Mouse (Mus musculus) splenic B cell, adult 2 months (primary cell): ENCODE results near the gene Git2.

Experiments
- DNase-seq: peaks from one replicate; pipeline ENCODE4 v3.0.0-alpha.2; 2011; ENCODE audit warnings: low read depth, low spot score
- H3K27me3 ChIP-seq: 2 replicates; pipeline ENCODE4 v1.6.1; 2012; ENCODE audit warnings: mild to moderate bottlenecking, low read length, moderate library complexity, mixed read lengths; ENCODE audit not compliant: control insufficient read depth, poor library complexity, insufficient read depth, severe bottlenecking
- H3K36me3 ChIP-seq: 2 replicates; pipeline ENCODE4 v1.6.1; 2012; ENCODE audit warnings: mild to moderate bottlenecking, low read length, moderate library complexity, mixed read lengths; ENCODE audit not compliant: control insufficient read depth, poor library complexity, insufficient read depth, severe bottlenecking

Git2 gene

DNA sequence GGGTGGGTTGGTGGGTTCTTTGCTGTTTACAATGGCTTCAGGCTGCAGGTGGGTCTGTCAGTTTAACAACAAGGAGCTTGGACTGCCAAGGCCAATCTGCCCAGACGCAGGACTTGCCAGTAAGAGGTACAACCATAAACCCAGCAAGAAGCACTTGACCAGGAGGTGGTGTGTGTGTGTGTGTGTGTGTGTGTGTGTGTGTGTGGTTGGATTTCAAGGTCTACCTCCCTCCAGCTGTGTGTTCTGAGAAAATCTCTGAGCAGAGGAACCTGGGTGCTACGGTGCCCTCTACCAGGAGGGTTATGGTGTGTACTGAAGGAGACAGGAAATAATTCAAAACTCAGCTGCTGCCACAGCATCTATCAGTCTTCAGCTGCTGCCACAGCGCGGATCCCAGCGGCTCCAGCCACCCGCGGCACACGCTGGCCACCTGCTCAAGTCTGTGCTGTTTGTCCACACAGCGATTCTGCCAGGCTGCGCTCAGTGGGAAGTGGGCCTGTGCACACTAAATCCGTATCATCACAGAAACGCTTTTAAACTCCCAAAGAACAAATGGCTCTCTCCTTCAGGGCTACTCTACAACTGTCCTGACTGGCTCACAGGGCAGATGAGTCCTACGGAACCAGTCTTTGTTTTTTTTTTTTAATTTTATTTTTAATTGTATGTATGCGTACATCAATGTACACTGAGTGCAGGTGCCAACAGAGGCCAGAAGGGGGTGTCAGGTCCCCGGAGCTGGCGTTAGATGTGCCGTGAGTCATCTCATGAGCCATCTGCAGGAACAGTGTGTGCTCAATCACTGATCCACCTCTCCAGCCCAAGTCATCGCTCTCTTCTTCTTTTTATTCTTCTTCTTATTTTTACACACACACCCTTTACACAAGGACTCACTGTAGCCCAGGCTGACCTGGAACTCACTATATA is 10.2 kb downstream of the Git2 start:
- DNase-seq: peak; percentile 44
- Histone ChIP-seq H3K36me3 (peaks cover 25% of the 10 kb centered on the region), H3K27me3 (no peaks in the 10 kb centered on the region)

DNA sequence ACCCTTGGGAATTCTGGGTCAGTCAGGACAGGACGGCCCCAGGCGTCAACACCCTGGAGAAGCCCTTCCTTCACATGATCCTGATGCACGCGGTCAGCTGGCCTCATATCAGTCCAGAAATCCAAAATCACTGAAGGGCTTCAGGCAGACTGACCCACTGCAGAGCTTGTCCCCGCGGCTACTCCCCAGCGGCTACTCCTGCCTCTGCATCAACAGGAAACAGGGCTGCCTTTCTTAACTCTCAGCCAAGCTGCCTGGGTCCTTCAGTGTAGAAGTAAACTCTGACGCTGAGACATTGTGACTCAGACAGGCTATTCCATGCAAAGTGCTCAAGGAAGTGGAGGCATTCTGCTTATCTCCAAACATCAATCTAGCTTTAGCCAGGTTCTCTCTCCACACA is 13.3 kb downstream of the Git2 start:
- DNase-seq: no peak
- peaks cover 27% of the 10 kb centered on the region for H3K36me3 ChIP-seq

DNA sequence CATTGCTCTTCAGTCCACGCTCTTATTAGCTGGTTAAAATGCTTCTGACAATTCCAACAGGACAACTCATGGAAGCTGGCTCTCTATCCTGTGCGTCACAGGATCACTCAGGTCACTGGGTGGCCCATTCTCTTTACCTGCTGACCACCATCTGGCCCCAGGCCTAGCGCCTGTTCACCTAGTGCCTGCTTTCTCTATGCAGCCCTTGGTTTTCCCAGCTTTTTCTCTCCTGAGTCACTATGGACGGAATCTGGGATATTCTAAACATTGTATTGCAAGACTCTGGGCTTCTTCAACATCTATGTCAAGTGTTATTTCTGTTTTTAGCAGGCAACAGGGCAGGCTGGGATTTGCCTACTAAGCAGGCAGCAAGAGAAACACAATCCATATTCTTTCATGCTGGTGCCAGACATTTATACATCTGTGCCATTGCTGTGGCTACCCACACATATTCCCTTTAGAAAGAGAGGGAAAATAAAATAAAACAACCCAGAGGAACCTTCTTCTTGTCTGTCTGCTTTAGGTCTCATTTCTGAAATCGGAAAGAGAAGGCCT is 15.7 kb downstream of the Git2 start:
- Histone ChIP-seq H3K27me3 (no peaks in the 10 kb centered on the region), H3K36me3 (peaks cover 30% of the 10 kb centered on the region)
- no peak for DNase-seq

More for the DNA sequence above, 13.3 kb downstream of the Git2 start:
- no peaks in the 10 kb centered on the region for H3K27me3 ChIP-seq

- Histone ChIP-seq H3K27me3 (no peaks in the 10 kb centered on the region), H3K36me3 (peaks cover 23% of the 10 kb centered on the region)
- no peak for DNase-seq
These were observed 21.9 kb downstream of the Git2 start for GRCm38 (mm10) chr5:114753384-114753783.

- peaks cover 23% of the 10 kb centered on the region for H3K36me3 ChIP-seq
- DNase-seq: no peak
- H3K27me3 ChIP-seq: no peaks in the 10 kb centered on the region
These were observed 22.9 kb downstream of the Git2 start for GRCm38 (mm10) chr5:114752397-114752796.

DNA sequence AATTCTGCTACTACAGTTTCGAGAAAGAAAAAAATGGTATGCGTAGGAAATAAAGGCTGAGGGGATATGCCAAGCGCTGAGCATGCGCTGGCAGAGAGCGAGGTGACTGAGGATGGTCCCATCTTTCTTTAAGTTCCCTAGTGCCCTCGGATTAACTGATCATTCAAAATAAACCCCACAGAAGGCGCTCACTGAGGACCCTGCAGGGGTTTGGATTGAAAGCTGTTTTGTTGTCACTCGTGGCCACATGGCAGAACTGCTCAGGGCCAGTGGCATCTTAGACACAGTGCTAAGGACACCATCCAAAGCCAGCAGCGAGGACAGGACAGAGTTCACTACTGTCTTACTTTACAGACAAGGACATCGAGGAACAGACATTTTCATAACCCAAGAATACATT is 25.0 kb downstream of the Git2 start:
- no peaks in the 10 kb centered on the region for H3K27me3 ChIP-seq
- DNase-seq: no peak

DNA sequence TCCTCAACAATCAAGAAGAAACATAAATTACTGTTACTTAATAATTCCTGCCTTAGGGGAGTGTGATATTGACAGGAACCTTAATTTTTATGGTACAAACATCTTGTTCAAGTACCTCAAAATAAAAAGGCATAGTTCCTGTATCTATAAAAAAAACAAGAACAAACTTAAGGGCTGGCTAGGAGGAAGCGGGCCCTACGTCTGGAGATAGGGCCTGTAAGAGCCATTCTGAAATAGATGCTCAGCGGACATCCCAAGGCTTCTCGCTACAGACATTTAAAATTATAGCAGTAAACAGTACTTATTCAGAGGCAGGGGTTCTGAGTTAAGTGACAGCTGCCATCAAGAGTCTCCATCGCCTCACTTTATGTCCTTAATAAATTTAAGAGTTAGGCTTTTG is 27.8 kb downstream of the Git2 start:
- H3K36me3 ChIP-seq: peaks cover 18% of the 10 kb centered on the region
- no peaks in the 10 kb centered on the region for H3K27me3 ChIP-seq
- DNase-seq: peak; percentile 49

More for the DNA sequence above, 25.0 kb downstream of the Git2 start:
- peaks cover 20% of the 10 kb centered on the region for H3K36me3 ChIP-seq

DNA sequence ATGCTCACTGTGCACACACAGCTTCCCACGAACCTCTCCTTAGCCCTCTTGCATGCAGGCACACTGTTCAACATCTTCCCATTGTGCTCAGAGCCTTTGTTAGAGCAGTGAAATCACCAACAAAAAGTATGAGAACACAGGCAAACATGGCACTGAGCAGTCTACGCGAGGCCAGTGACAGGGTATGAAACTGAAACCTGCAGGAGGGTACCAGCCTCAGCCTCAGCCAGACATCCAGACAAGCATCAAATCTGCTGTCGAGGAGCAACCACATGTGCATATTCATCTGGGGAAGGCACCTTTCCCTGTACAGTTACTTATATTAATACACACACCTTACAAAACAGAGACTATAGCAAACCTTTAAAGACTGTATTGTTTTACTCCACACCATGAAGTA is 28.4 kb downstream of the Git2 start:
- peak; percentile 35 for DNase-seq

GRCm38 (mm10) chr5:114745581-114745980 is 29.7 kb downstream of the Git2 start:
- Histone ChIP-seq H3K27me3 (no peaks in the 10 kb centered on the region), H3K36me3 (peaks cover 26% of the 10 kb centered on the region)
- DNase-seq: peak; percentile 15

More for the DNA sequence above, 28.4 kb downstream of the Git2 start:
- H3K36me3 ChIP-seq: peaks cover 20% of the 10 kb centered on the region
- H3K27me3 ChIP-seq: no peaks in the 10 kb centered on the region

DNA sequence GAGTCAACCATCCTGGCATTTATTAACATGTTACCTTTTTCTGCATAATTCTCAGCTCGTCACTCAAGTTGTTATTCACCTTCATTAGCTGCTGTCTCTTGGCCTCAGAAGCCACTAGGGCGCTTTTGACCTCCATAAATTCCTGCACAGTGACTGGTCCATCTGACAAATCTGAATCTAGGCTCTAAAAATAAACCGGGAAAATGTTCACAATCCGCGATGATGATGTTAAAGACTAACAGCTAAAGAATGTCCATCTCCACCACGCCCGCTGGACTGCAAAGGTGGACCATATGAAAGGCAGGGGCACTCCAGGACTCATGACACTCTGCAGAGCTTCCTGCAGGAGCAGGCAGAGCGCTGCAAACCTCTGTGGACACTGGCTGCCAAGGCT is 31.6 kb downstream of the Git2 start:
- DNase-seq: no peak
- no peaks in the 10 kb centered on the region for H3K27me3 ChIP-seq
- H3K36me3 ChIP-seq: peaks cover 38% of the 10 kb centered on the region

DNA sequence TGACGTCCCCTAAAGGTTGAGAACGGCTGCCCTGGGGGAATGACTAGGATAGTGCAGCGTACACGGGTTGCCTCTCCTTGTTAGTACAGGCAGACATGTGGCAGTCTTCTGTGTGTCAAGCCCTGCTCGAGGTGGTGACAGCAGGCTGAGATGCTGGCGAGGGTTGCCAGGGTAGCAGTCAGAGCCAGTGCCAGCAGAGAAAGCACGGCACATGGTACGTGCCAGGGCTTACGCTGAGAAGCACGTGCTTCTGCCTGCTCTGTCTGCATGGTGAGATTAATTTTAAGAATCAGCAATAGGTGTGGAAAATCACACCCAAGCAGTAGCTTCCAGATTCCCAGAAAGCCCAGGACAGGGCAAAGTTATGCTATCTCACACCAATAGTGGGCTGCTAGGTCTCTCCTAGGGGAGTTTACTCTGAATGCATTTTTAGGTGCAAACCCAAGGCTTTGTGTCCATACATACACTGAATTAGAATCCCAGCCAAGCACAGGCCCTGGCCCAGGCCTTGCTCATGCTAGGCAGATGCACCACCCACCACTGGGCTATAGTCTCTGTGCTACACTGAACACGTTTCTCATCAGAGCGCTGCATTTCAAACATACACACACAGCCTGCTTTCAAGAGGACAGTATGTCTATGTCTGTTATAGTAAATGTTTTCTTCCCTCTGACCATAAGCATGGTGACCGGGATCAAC is 32.2 kb downstream of the Git2 start:
- Histone ChIP-seq H3K27me3 (no peaks in the 10 kb centered on the region), H3K36me3 (peaks cover 41% of the 10 kb centered on the region)
- no peak for DNase-seq

- peaks cover 43% of the 10 kb centered on the region for H3K36me3 ChIP-seq
- no peak for DNase-seq
- H3K27me3 ChIP-seq: no peaks in the 10 kb centered on the region
These were observed 32.7 kb downstream of the Git2 start for GRCm38 (mm10) chr5:114742572-114742971.

DNA sequence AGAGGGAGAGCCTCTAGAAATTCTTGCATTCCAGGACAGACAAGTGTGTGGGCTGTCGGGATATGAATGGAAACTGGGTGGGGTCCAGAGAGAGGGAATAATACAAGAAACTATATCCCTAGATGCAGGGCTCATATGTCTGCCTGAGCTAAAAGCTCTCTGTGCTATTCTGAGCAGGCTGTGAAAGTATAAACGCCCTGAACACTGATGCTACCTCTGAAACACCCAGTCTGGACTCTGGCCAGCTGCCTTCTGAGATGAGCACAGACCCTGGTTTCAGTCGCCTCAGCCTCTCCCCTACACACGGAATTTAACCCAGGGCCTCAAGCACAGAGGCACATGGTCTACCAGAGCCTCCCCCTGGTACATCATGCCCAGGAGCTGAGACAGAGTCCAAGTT is 34.7 kb downstream of the Git2 start:
- peaks cover 51% of the 10 kb centered on the region for H3K36me3 ChIP-seq
- H3K27me3 ChIP-seq: no peaks in the 10 kb centered on the region
- DNase-seq: no peak

DNA sequence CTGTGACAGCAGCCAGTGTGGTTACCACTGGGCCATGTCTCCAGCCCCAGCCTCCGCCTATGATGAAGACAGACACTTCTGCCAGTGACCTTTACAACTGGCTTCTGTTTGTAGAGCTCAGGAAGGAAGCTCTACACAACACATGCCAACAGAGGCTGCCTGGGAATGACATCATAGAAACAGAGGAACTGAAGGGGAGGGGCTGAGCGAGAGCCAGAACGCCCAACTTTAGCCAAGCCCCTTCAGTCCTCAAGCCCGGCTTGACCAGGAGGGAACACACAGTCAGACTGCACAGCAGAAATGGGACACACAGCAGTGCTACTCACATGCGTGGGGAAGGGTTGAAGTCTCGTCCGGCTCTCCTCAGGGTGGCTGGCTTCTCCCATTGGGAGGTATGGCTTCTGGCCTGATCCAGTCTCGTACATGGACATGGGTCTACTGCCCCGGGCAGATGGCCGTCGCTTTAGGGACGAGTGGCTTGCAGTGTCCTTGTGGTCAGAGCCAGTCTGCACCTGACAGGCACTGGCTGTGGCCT is 36.5 kb downstream of the Git2 start:
- H3K36me3 ChIP-seq: peaks cover 47% of the 10 kb centered on the region
- no peak for DNase-seq
- H3K27me3 ChIP-seq: no peaks in the 10 kb centered on the region
